Mouse (Mus musculus) forebrain, embryonic 12.5 days (tissue): ENCODE results near the gene Foxn3. TPM values are rescaled to one million over a fixed set of nuclear protein-coding genes. Genes with fewer than 3 reads are reported as not detected.
A peak's percentile ranks its signal among the peaks of the same experiment; 100 is the strongest.

Experiments
- ATAC-seq: fragments of 200-750 bp; cut with Nextera tagmentation; 2 replicates; pipeline ENCODE4 v1.8.0; 2017; ENCODE audit warnings: moderate TSS enrichment; ENCODE audit not compliant: low FRiP score
- H3K27ac ChIP-seq: fragments of 300-500 bp; sonication (generic); 2 replicates; pipeline ENCODE4 v1.5.1; 2016; ENCODE audit warnings: mild to moderate bottlenecking
- H3K27me3 ChIP-seq: fragments of 300-500 bp; sonication (generic); 2 replicates; pipeline ENCODE4 v1.6.1; 2016; ENCODE audit warnings: mild to moderate bottlenecking
- H3K36me3 ChIP-seq: fragments of 300-500 bp; sonication (generic); replicated peaks from 2 replicates; pipeline ENCODE4 v1.6.1; 2016; ENCODE audit warnings: mild to moderate bottlenecking
- H3K4me1 ChIP-seq: fragments of 300-500 bp; sonication (generic); 2 replicates; pipeline ENCODE4 v1.6.1; 2016
- H3K4me2 ChIP-seq: fragments of 300-500 bp; sonication (generic); 2 replicates; pipeline ENCODE4 v1.6.1; 2016; ENCODE audit warnings: mild to moderate bottlenecking, moderate library complexity
- H3K4me3 ChIP-seq: fragments of 300-500 bp; sonication (generic); replicated peaks from 2 replicates; pipeline ENCODE4 v1.5.1; 2016; ENCODE audit warnings: mild to moderate bottlenecking
- H3K9ac ChIP-seq: fragments of 300-500 bp; sonication (generic); 2 replicates; pipeline ENCODE4 v1.6.1; 2016; ENCODE audit warnings: mild to moderate bottlenecking
- H3K9me3 ChIP-seq: fragments of 300-500 bp; sonication (generic); 2 replicates; pipeline ENCODE4 v1.6.1; 2016
- WGBS: fragments of 180-500 bp; shearing (Covaris S2); methylation state at CpG from one replicate; pipeline ENCODE4 v1.1.7; 2016; 5-methylcytosine and 5-hydroxymethylcytosine counted together
- polyA plus RNA-seq: library from polyadenylated mRNA; unstranded; fragments of >200 nt; fragmentation: Nextera tagmentation; extraction: Ambion mirVana; gene quantifications from 2 replicates; pipeline ENCODE4 v1.2.1, GENCODE M21; 2016

Gene Foxn3
- polyA plus RNA-seq, 1 experiment from 2014 or later = 84.6 TPM

GRCm38 (mm10) chr12:99347512-99347911, 215.9 kb downstream of the Foxn3 start:
- Histone ChIP-seq H3K4me1 (peaks cover 66% of the 10 kb centered on the region), H3K4me2 (no peak overlapping the region), H3K36me3 (no peaks in the 10 kb centered on the region), H3K9ac (no peak overlapping the region), H3K4me3 (no peak overlapping the region), H3K27ac (no peak overlapping the region), H3K27me3 (no peaks in the 10 kb centered on the region), H3K9me3 (no peaks in the 10 kb centered on the region)
- 0 out of 2 replicates have a peak, but pooled peaks have one; percentile 17 for ATAC-seq
- 75% methylated on average over 3 of the region's 3 CpGs for WGBS

GRCm38 (mm10) chr12:99346982-99347381, 216.4 kb downstream of the Foxn3 start:
- no peaks in the 10 kb centered on the region for H3K27me3 ChIP-seq
- 72% methylated on average over 3 of the region's 3 CpGs for WGBS
- H3K27ac ChIP-seq = no peak overlapping the region
- ATAC-seq = no peak
- H3K9me3 ChIP-seq = no peaks in the 10 kb centered on the region
- H3K36me3 ChIP-seq = no peaks in the 10 kb centered on the region
- H3K4me1 ChIP-seq = peaks cover 67% of the 10 kb centered on the region
- H3K4me2 ChIP-seq = no peak overlapping the region
- H3K9ac ChIP-seq = no peak overlapping the region
- no peak overlapping the region for H3K4me3 ChIP-seq

- no peaks in the 10 kb centered on the region for H3K27me3 ChIP-seq
- WGBS = 92% methylated on average over 4 of the region's 4 CpGs
- no peak for ATAC-seq
- H3K4me3 ChIP-seq = no peak overlapping the region
- H3K36me3 ChIP-seq = no peaks in the 10 kb centered on the region
- H3K9ac ChIP-seq = no peak overlapping the region
- H3K9me3 ChIP-seq = no peaks in the 10 kb centered on the region
- H3K4me1 ChIP-seq = peaks cover 84% of the 10 kb centered on the region
- 0 out of 2 replicates have a peak overlapping the region, but pooled peaks have one; percentile 31 for H3K27ac ChIP-seq
- H3K4me2 ChIP-seq = no peak overlapping the region
Observed at GRCm38 (mm10) chr12:99345323-99345722, 218.1 kb downstream of the Foxn3 start.

GRCm38 (mm10) chr12:99343378-99343777, 220.0 kb downstream of the Foxn3 start:
- Histone ChIP-seq H3K36me3 (no peaks in the 10 kb centered on the region), H3K4me1 (peaks cover 88% of the 10 kb centered on the region), H3K27me3 (no peaks in the 10 kb centered on the region), H3K4me3 (no peak overlapping the region), H3K27ac (no peak overlapping the region), H3K9me3 (no peaks in the 10 kb centered on the region), H3K9ac (no peak overlapping the region), H3K4me2 (no peak overlapping the region)
- ATAC-seq = no peak
- 92% methylated on average over 2 of the region's 2 CpGs for WGBS

- H3K27me3 ChIP-seq = no peaks in the 10 kb centered on the region
- peak overlapping the region; percentile 56; the same call in 1 of the 2 replicates for H3K27ac ChIP-seq
- no peak overlapping the region for H3K9ac ChIP-seq
- no peaks in the 10 kb centered on the region for H3K9me3 ChIP-seq
- H3K4me2 ChIP-seq = no peak overlapping the region
- no peak overlapping the region for H3K4me3 ChIP-seq
- H3K36me3 ChIP-seq = peaks cover 5% of the 10 kb centered on the region; the same call in 1 of the 2 replicates
- ATAC-seq = no peak
- H3K4me1 ChIP-seq = peaks cover 79% of the 10 kb centered on the region
- 8% methylated on average over 3 of the region's 3 CpGs for WGBS
Observed at GRCm38 (mm10) chr12:99342160-99342559, 221.2 kb downstream of the Foxn3 start.

- 18% methylated on average over 7 of the region's 7 CpGs for WGBS
- H3K9me3 ChIP-seq = no peaks in the 10 kb centered on the region
- peaks cover 5% of the 10 kb centered on the region; the same call in 1 of the 2 replicates for H3K36me3 ChIP-seq
- H3K4me2 ChIP-seq = no peak overlapping the region
- ATAC-seq = no peak
- no peak overlapping the region for H3K9ac ChIP-seq
- no peaks in the 10 kb centered on the region for H3K27me3 ChIP-seq
- H3K4me3 ChIP-seq = no peak overlapping the region
- peak overlapping the region; percentile 33; the same call in 1 of the 2 replicates for H3K27ac ChIP-seq
- H3K4me1 ChIP-seq = peaks cover 79% of the 10 kb centered on the region
Observed at GRCm38 (mm10) chr12:99341751-99342150, 221.6 kb downstream of the Foxn3 start.

- Histone ChIP-seq H3K9me3 (no peaks in the 10 kb centered on the region), H3K36me3 (peaks cover 5% of the 10 kb centered on the region; the same call in 1 of the 2 replicates), H3K27me3 (no peaks in the 10 kb centered on the region), H3K4me2 (peak overlapping the region; percentile 34), H3K4me1 (peaks cover 81% of the 10 kb centered on the region), H3K9ac (no peak overlapping the region), H3K4me3 (no peak overlapping the region), H3K27ac (peak overlapping the region; percentile 93)
- 76% methylated on average over 13 of the region's 13 CpGs for WGBS
- ATAC-seq = peak; percentile 7; the same call in 1 of the 2 replicates
Observed at GRCm38 (mm10) chr12:99340418-99341182, 222.8 kb downstream of the Foxn3 start.

- H3K27ac ChIP-seq = peak overlapping the region; percentile 93
- H3K4me1 ChIP-seq = peaks cover 82% of the 10 kb centered on the region
- no peaks in the 10 kb centered on the region for H3K27me3 ChIP-seq
- H3K9me3 ChIP-seq = no peaks in the 10 kb centered on the region
- H3K9ac ChIP-seq = no peak overlapping the region
- no peak overlapping the region for H3K4me3 ChIP-seq
- ATAC-seq = peak; percentile 95
- peak overlapping the region; percentile 34 for H3K4me2 ChIP-seq
- WGBS = 26% methylated on average over 11 of the region's 11 CpGs
- H3K36me3 ChIP-seq = peaks cover 5% of the 10 kb centered on the region; the same call in 1 of the 2 replicates
Observed at GRCm38 (mm10) chr12:99339640-99340325, 223.6 kb downstream of the Foxn3 start.

- H3K27me3 ChIP-seq = no peaks in the 10 kb centered on the region
- H3K27ac ChIP-seq = peak overlapping the region; percentile 93
- H3K9ac ChIP-seq = no peak overlapping the region
- no peak for ATAC-seq
- H3K4me3 ChIP-seq = no peak overlapping the region
- H3K4me1 ChIP-seq = peaks cover 85% of the 10 kb centered on the region
- WGBS = 96% methylated on average over 2 of the region's 2 CpGs
- H3K9me3 ChIP-seq = no peaks in the 10 kb centered on the region
- peaks cover 5% of the 10 kb centered on the region; the same call in 1 of the 2 replicates for H3K36me3 ChIP-seq
- H3K4me2 ChIP-seq = no peak overlapping the region
Observed at GRCm38 (mm10) chr12:99338754-99339153, 224.6 kb downstream of the Foxn3 start.

- WGBS = 86% methylated on average over 3 of the region's 3 CpGs
- peak overlapping the region; percentile 68; the same call in 1 of the 2 replicates for H3K27ac ChIP-seq
- H3K4me3 ChIP-seq = no peak overlapping the region
- H3K4me1 ChIP-seq = peaks cover 88% of the 10 kb centered on the region
- no peaks in the 10 kb centered on the region for H3K9me3 ChIP-seq
- no peaks in the 10 kb centered on the region for H3K27me3 ChIP-seq
- no peak for ATAC-seq
- peaks cover 10% of the 10 kb centered on the region for H3K36me3 ChIP-seq
- no peak overlapping the region for H3K4me2 ChIP-seq
- no peak overlapping the region for H3K9ac ChIP-seq
Observed at GRCm38 (mm10) chr12:99337171-99337435, 226.3 kb downstream of the Foxn3 start.

GRCm38 (mm10) chr12:99336349-99337170, 226.8 kb downstream of the Foxn3 start:
- no peak for ATAC-seq
- H3K36me3 ChIP-seq = peaks cover 10% of the 10 kb centered on the region
- H3K4me1 ChIP-seq = peaks cover 88% of the 10 kb centered on the region
- no peaks in the 10 kb centered on the region for H3K27me3 ChIP-seq
- H3K9me3 ChIP-seq = no peaks in the 10 kb centered on the region
- no peak overlapping the region for H3K4me2 ChIP-seq
- H3K27ac ChIP-seq = peak overlapping the region; percentile 68
- WGBS = 59% methylated on average over 12 of the region's 12 CpGs
- no peak overlapping the region for H3K9ac ChIP-seq
- no peak overlapping the region for H3K4me3 ChIP-seq

GRCm38 (mm10) chr12:99335628-99336027, 227.8 kb downstream of the Foxn3 start:
- 0 out of 2 replicates have a peak overlapping the region, but pooled peaks have one; percentile 42 for H3K27ac ChIP-seq
- no peak overlapping the region for H3K9ac ChIP-seq
- no peaks in the 10 kb centered on the region for H3K9me3 ChIP-seq
- 89% methylated on average over 9 of the region's 9 CpGs for WGBS
- H3K4me3 ChIP-seq = no peak overlapping the region
- no peak for ATAC-seq
- peaks cover 88% of the 10 kb centered on the region for H3K4me1 ChIP-seq
- no peaks in the 10 kb centered on the region for H3K27me3 ChIP-seq
- peaks cover 13% of the 10 kb centered on the region for H3K36me3 ChIP-seq
- H3K4me2 ChIP-seq = no peak overlapping the region
